Mouse (Mus musculus): ENCODE measurements around the gene Entpd7. TPM values are rescaled to one million over a fixed set of nuclear protein-coding genes. Genes with fewer than 3 reads are reported as not detected.

The Entpd7 gene
- polyA plus RNA-seq, 1 experiment, result 4.4 TPM

GRCm38 (mm10) chr19:43704211-43704610 lies 14.7 kb downstream of the Entpd7 start:
- Histone ChIP-seq H3K4me3 (replicated peaks; ENCODE audit: control insufficient read depth, low read depth, low read length) (no peak overlapping the region), H3K27ac (ENCODE audit: control insufficient read depth, insufficient read depth, low read depth, low read length, poor library complexity) (no peak overlapping the region), H3K4me1 (ENCODE audit: control insufficient read depth, insufficient read depth, low read length) (peaks cover 1% of the 10 kb centered on the region; the same call in 1 of the 2 replicates)
- 88% methylated on average over 11 of the region's 11 CpGs for WGBS
- TF ChIP-seq CTCF (IDR thresholded peaks at IDR 0.05; ENCODE audit: control insufficient read depth, insufficient read depth, low read length), result no peak
- TF ChIP-seq POLR2A (IDR thresholded peaks at IDR 0.05; ENCODE audit: borderline replicate concordance, control insufficient read depth, low read depth, low read length), result no peak

- Histone ChIP-seq H3K4me1 (ENCODE audit: control insufficient read depth, insufficient read depth, low read length) (peaks cover 3% of the 10 kb centered on the region; the same call in 1 of the 2 replicates), H3K4me3 (replicated peaks; ENCODE audit: control insufficient read depth, low read depth, low read length) (no peak overlapping the region), H3K27ac (ENCODE audit: control insufficient read depth, insufficient read depth, low read depth, low read length, poor library complexity) (no peak overlapping the region)
- TF ChIP-seq CTCF (IDR thresholded peaks at IDR 0.05; ENCODE audit: control insufficient read depth, insufficient read depth, low read length) (no peak), POLR2A (IDR thresholded peaks at IDR 0.05; ENCODE audit: borderline replicate concordance, control insufficient read depth, low read depth, low read length) (no peak)
- whole genome bisulfite sequencing, result 91% methylated on average over 17 of the region's 17 CpGs
These were observed 15.5 kb downstream of the Entpd7 start for GRCm38 (mm10) chr19:43704787-43705497.

GRCm38 (mm10) chr19:43708206-43708605 lies 18.7 kb downstream of the Entpd7 start:
- 88% methylated on average over 7 of the region's 7 CpGs for WGBS
- TF ChIP-seq CTCF (IDR thresholded peaks at IDR 0.05; ENCODE audit: control insufficient read depth, insufficient read depth, low read length), result no peak
- TF ChIP-seq POLR2A (IDR thresholded peaks at IDR 0.05; ENCODE audit: borderline replicate concordance, control insufficient read depth, low read depth, low read length), result no peak

GRCm38 (mm10) chr19:43709317-43709716 lies 19.8 kb downstream of the Entpd7 start:
- Histone ChIP-seq H3K4me3 (replicated peaks; ENCODE audit: control insufficient read depth, low read depth, low read length) (no peak overlapping the region), H3K27ac (ENCODE audit: control insufficient read depth, insufficient read depth, low read depth, low read length, poor library complexity) (peak overlapping the region; percentile 15; the same call in 1 of the 2 replicates), H3K4me1 (ENCODE audit: control insufficient read depth, insufficient read depth, low read length) (peaks cover 3% of the 10 kb centered on the region; the same call in 1 of the 2 replicates)
- TF ChIP-seq POLR2A (IDR thresholded peaks at IDR 0.05; ENCODE audit: borderline replicate concordance, control insufficient read depth, low read depth, low read length), result no peak
- no peak for TF ChIP-seq CTCF (IDR thresholded peaks at IDR 0.05; ENCODE audit: control insufficient read depth, insufficient read depth, low read length)
- WGBS, result 89% methylated on average over 8 of the region's 8 CpGs

More at GRCm38 (mm10) chr19:43708206-43708605, 18.7 kb downstream of the Entpd7 start:
- Histone ChIP-seq H3K4me1 (ENCODE audit: control insufficient read depth, insufficient read depth, low read length) (peaks cover 3% of the 10 kb centered on the region; the same call in 1 of the 2 replicates), H3K4me3 (replicated peaks; ENCODE audit: control insufficient read depth, low read depth, low read length) (no peak overlapping the region), H3K27ac (ENCODE audit: control insufficient read depth, insufficient read depth, low read depth, low read length, poor library complexity) (no peak overlapping the region)

- Histone ChIP-seq H3K4me3 (replicated peaks; ENCODE audit: control insufficient read depth, low read depth, low read length) (peak overlapping the region; percentile 63), H3K4me1 (ENCODE audit: control insufficient read depth, insufficient read depth, low read length) (peaks cover 3% of the 10 kb centered on the region; the same call in 1 of the 2 replicates), H3K27ac (ENCODE audit: control insufficient read depth, insufficient read depth, low read depth, low read length, poor library complexity) (peak overlapping the region; percentile 98)
- TF ChIP-seq POLR2A (IDR thresholded peaks at IDR 0.05; ENCODE audit: borderline replicate concordance, control insufficient read depth, low read depth, low read length) (no peak), CTCF (IDR thresholded peaks at IDR 0.05; ENCODE audit: control insufficient read depth, insufficient read depth, low read length) (no peak)
- WGBS, result 11% methylated on average over 21 of the region's 22 CpGs
These were observed 21.9 kb downstream of the Entpd7 start for GRCm38 (mm10) chr19:43711159-43711916.

- H3K27ac ChIP-seq (ENCODE audit: control insufficient read depth, insufficient read depth, low read depth, low read length, poor library complexity), result peak overlapping the region; percentile 9; the same call in 1 of the 2 replicates
- no peak for TF ChIP-seq POLR2A (IDR thresholded peaks at IDR 0.05; ENCODE audit: borderline replicate concordance, control insufficient read depth, low read depth, low read length)
- no peak for TF ChIP-seq CTCF (IDR thresholded peaks at IDR 0.05; ENCODE audit: control insufficient read depth, insufficient read depth, low read length)
- 69% methylated on average over 5 of the region's 5 CpGs for WGBS
These were observed 22.5 kb downstream of the Entpd7 start for GRCm38 (mm10) chr19:43711971-43712370.

GRCm38 (mm10) chr19:43720061-43720460 lies 30.6 kb downstream of the Entpd7 start:
- Histone ChIP-seq H3K27ac (ENCODE audit: control insufficient read depth, insufficient read depth, low read depth, low read length, poor library complexity) (no peak overlapping the region), H3K4me1 (ENCODE audit: control insufficient read depth, insufficient read depth, low read length) (no peaks in the 10 kb centered on the region), H3K4me3 (replicated peaks; ENCODE audit: control insufficient read depth, low read depth, low read length) (no peak overlapping the region)
- WGBS, result 93% methylated on average over 11 of the region's 11 CpGs
- TF ChIP-seq POLR2A (IDR thresholded peaks at IDR 0.05; ENCODE audit: borderline replicate concordance, control insufficient read depth, low read depth, low read length) (no peak), CTCF (IDR thresholded peaks at IDR 0.05; ENCODE audit: control insufficient read depth, insufficient read depth, low read length) (no peak)

More at GRCm38 (mm10) chr19:43711971-43712370, 22.5 kb downstream of the Entpd7 start:
- Histone ChIP-seq H3K4me1 (ENCODE audit: control insufficient read depth, insufficient read depth, low read length) (peaks cover 3% of the 10 kb centered on the region; the same call in 1 of the 2 replicates), H3K4me3 (replicated peaks; ENCODE audit: control insufficient read depth, low read depth, low read length) (no peak overlapping the region)

- Histone ChIP-seq H3K27ac (ENCODE audit: control insufficient read depth, insufficient read depth, low read depth, low read length, poor library complexity) (no peak overlapping the region; the same call in 1 of the 2 replicates), H3K4me3 (replicated peaks; ENCODE audit: control insufficient read depth, low read depth, low read length) (no peak overlapping the region), H3K4me1 (ENCODE audit: control insufficient read depth, insufficient read depth, low read length) (peaks cover 2% of the 10 kb centered on the region; the same call in 1 of the 2 replicates)
- 39% methylated on average over 8 of the region's 8 CpGs for WGBS
- no peak for TF ChIP-seq POLR2A (IDR thresholded peaks at IDR 0.05; ENCODE audit: borderline replicate concordance, control insufficient read depth, low read depth, low read length)
- no peak for TF ChIP-seq CTCF (IDR thresholded peaks at IDR 0.05; ENCODE audit: control insufficient read depth, insufficient read depth, low read length)
These were observed 33.4 kb downstream of the Entpd7 start for GRCm38 (mm10) chr19:43722891-43723290.
